Mouse (Mus musculus) heart, embryonic 14.5 days (tissue): Measurements from ENCODE around the gene Trem2. TPM values are rescaled to one million over a fixed set of nuclear protein-coding genes. Genes with fewer than 3 reads are reported as not detected.
"Not testable (repeated sequence)": the region's sequence is repeated elsewhere in the genome, so short reads cannot be mapped to it uniquely, and the experiment has no call there.

Source experiments
- ATAC-seq: fragments of 200-750 bp; cut with Nextera tagmentation; 2 replicates; pipeline ENCODE4 v1.8.0; 2017; ENCODE audit warnings: low read depth, moderate TSS enrichment; ENCODE audit not compliant: insufficient number of reproducible peaks, insufficient read depth, low FRiP score
- H3K27ac ChIP-seq, 2 experiments: fragments of 200-500 bp in 1 of 2; fragments of 300-500 bp in 1 of 2; sonication (generic) in 1 of 2; replicated peaks in 1 of 2; 2 replicates each; pipeline ENCODE4 v1.5.1; 2012 to 2014; ENCODE audit warnings: low read depth in 2 of 2, low read length in 2 of 2, control low read depth in 1 of 2, mild to moderate bottlenecking in 1 of 2, mixed read lengths in 1 of 2; ENCODE audit not compliant: control insufficient read depth in 1 of 2, insufficient read depth in 1 of 2
- H3K27me3 ChIP-seq: fragments of 300-500 bp; sonication (generic); 2 replicates; pipeline ENCODE4 v1.6.1; 2014; ENCODE audit warnings: mild to moderate bottlenecking, low read length, control low read depth; ENCODE audit not compliant: control insufficient read depth, insufficient read depth
- H3K36me3 ChIP-seq: fragments of 300-500 bp; sonication (generic); 2 replicates; pipeline ENCODE4 v1.6.1; 2014; ENCODE audit warnings: mild to moderate bottlenecking, control low read depth, low read length, mixed read lengths; ENCODE audit not compliant: control insufficient read depth, insufficient read depth
- H3K4me1 ChIP-seq, 2 experiments: fragments of 200-500 bp in 1 of 2; fragments of 300-500 bp in 1 of 2; sonication (generic) in 1 of 2; 2 replicates each; pipeline ENCODE4 v1.6.1; 2012 to 2014; ENCODE audit warnings: low read length in 2 of 2, control low read depth in 1 of 2, mixed read lengths in 1 of 2; ENCODE audit not compliant: control insufficient read depth in 2 of 2, insufficient read depth in 2 of 2
- H3K4me2 ChIP-seq: fragments of 300-500 bp; sonication (generic); 2 replicates; pipeline ENCODE4 v1.6.1; 2014; ENCODE audit warnings: mild to moderate bottlenecking, low read length
- H3K4me3 ChIP-seq, 2 experiments: fragments of 200-500 bp in 1 of 2; fragments of 300-500 bp in 1 of 2; sonication (generic) in 1 of 2; 2 replicates each; pipeline ENCODE4 v1.5.1; 2012 to 2014; ENCODE audit warnings: low read length in 2 of 2, mild to moderate bottlenecking in 2 of 2, control low read depth in 1 of 2, low read depth in 1 of 2, moderate library complexity in 1 of 2; ENCODE audit not compliant: control insufficient read depth in 1 of 2, insufficient read depth in 1 of 2
- H3K9ac ChIP-seq: fragments of 300-500 bp; sonication (generic); 2 replicates; pipeline ENCODE4 v1.6.1; 2014; ENCODE audit warnings: mild to moderate bottlenecking, low read length
- H3K9me3 ChIP-seq: fragments of 300-500 bp; sonication (generic); 2 replicates; pipeline ENCODE4 v1.6.1; 2016; ENCODE audit warnings: low read length, control low read depth; ENCODE audit not compliant: control insufficient read depth
- WGBS: fragments of 180-500 bp; shearing (Covaris S2); extraction: QIAGEN DNeasy Blood & Tissue Kit; methylation state at CpG from one replicate; pipeline ENCODE4 v1.1.7; 2014; 5-methylcytosine and 5-hydroxymethylcytosine counted together
- polyA plus RNA-seq: library from polyadenylated mRNA; unstranded; fragments of >200 nt; fragmentation: Nextera tagmentation; extraction: Ambion mirVana; gene quantifications from 2 replicates; pipeline ENCODE4 v1.2.1, GENCODE M21; 2014

Gene Trem2
- polyA plus RNA-seq, 1 experiment from 2014 or later: 3.4 TPM

DNA sequence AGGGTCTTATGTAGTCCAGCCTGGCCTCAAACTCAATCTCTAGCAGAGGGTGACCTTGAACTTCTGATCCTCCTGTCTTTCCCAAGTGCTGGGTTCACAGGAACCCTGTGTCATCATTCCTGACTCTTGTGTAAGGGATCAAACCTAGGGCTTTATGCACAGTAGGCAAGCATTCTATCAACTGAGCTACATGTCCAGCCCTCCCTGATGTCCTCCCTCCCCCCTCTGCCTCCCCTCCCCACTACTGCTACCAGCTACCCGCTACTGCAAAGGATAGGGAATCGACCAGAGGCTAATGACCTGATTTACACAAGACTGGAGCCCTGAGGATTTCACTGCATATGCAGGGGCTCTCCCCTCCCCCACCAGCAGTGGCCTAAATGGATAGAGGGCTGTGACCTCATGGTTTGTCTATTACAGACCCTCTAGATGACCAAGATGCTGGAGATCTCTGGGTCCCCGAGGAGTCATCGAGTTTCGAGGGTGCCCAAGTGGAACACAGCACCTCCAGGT, 4.5 kb downstream of the Trem2 start:
- H3K36me3 ChIP-seq: no peaks in the 10 kb centered on the region
- H3K9me3 ChIP-seq: no peaks in the 10 kb centered on the region
- no peaks in the 10 kb centered on the region for H3K4me1 ChIP-seq
- H3K4me3 ChIP-seq: no peak overlapping the region
- no peak overlapping the region for H3K9ac ChIP-seq
- no peak overlapping the region for H3K4me2 ChIP-seq
- WGBS: 74% methylated on average over 5 of the region's 5 CpGs
- no peak overlapping the region for H3K27ac ChIP-seq
- no peaks in the 10 kb centered on the region for H3K27me3 ChIP-seq
- no peak for ATAC-seq

DNA sequence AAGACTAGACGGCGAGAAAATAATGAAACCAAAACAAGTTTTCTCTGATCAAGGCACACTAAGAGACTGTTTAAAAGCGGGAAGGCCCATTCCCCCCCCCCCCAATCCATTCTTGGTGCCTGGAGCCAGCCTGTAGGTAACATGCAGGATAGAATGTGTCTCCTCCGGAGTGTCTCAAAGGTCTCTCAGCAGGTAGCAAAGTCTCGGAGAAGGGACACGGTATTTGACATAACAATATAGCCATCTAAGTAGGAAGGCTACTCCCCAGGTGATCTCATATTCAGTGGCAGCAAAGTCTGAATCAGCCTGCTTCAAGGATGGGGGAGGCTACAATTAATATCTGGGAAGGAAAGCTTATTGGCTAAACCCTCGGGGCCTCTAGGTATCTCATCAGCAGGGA, 6.8 kb downstream of the Trem2 start:
- H3K9ac ChIP-seq, H3K4me1 ChIP-seq, ATAC-seq, H3K9me3 ChIP-seq, H3K36me3 ChIP-seq, H3K4me2 ChIP-seq, H3K4me3 ChIP-seq, H3K27ac ChIP-seq, H3K27me3 ChIP-seq: not testable (repeated sequence)
- 71% methylated on average over 7 of the region's 7 CpGs for WGBS

DNA sequence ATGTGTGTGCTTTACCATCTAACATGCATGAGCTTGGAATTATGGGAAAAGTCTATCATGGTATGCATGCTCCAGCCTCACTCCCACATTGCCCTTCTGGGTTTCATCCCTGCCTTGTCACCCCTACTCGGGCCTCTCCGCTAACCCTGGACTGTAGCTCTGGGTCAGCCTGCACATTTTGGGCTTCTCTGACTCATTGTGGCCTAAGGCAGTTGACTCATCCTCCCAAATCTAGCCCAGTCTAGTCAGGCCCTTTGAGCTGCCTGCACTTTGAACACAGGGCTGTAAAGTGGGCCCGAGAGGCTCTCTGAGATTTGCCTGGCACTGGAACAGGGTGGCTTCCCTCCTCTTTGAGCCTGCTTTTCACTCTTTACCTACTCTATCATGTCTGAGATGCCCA, 9.6 kb downstream of the Trem2 start:
- H3K9me3 ChIP-seq: no peaks in the 10 kb centered on the region
- no peak overlapping the region for H3K4me2 ChIP-seq
- H3K27me3 ChIP-seq: no peaks in the 10 kb centered on the region
- H3K36me3 ChIP-seq: no peaks in the 10 kb centered on the region
- no peak overlapping the region for H3K4me3 ChIP-seq
- ATAC-seq: no peak
- 0 out of 4 replicates have a peak, but pooled peaks cover 0 to 5% of the 10 kb centered on the region in 2 experiments for H3K4me1 ChIP-seq
- no peak overlapping the region for H3K27ac ChIP-seq
- H3K9ac ChIP-seq: no peak overlapping the region
- WGBS: 77% methylated on average over 3 of the region's 3 CpGs

DNA sequence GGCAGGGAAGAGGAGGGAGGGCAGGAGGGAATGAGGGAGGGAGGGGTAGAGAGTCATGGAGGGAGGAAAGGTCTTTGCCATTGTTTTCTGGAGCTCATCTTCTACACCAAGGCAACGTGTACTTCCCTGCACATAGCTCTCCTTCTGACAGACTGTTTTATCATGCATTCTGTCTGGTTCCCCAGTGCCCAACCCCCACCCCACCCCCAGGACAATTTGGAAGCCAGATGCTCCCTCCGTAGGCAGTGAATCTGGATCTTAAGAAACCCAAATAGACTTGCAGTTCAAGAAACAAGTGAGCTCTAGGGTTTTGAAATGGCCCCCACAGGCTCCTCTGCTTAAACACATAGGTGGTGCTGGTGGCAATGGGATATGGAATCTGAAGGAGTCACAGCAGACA, 11.7 kb downstream of the Trem2 start:
- Histone ChIP-seq H3K4me1 (peaks cover 11 to 22% of the 10 kb centered on the region in 2 experiments), H3K9ac (no peak overlapping the region), H3K27ac (no peak overlapping the region), H3K27me3 (no peaks in the 10 kb centered on the region), H3K36me3 (no peaks in the 10 kb centered on the region), H3K4me3 (no peak overlapping the region), H3K4me2 (no peak overlapping the region), H3K9me3 (no peaks in the 10 kb centered on the region)
- no peak for ATAC-seq
- 56% methylated on average over 2 of the region's 2 CpGs for whole genome bisulfite sequencing

DNA sequence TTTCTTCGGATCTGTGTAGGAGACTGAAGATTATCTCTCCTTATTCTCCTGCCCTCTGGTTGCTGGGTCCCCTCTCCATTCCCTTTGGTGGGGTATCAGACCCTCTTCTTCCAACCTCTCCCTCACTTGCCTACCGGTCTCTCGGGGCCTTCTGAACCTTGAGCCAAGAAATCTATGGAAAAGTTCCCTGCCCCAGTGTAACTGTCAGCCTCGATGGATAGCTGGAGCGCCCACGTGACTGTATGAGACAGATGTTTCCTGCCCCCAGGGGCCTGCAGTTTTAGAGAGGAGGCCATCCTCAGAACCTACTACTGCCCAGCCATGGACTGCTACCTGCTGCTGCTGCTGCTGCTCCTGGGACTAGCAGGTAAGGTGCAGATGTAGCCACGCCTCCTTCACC, 13.4 kb downstream of the Trem2 start, which contains the start of gene Treml1:
TSS of gene Treml1 (plus strand) at position 301 of the 400 bp plus-strand sequence.
- Histone ChIP-seq H3K27ac (no peak within 1 kb of the TSS), H3K36me3 (no peaks in the 10 kb centered on the region), H3K9ac (no peak within 1 kb of the TSS), H3K27me3 (no peaks in the 10 kb centered on the region), H3K4me3 (no peak within 1 kb of the TSS), H3K4me2 (no peak within 1 kb of the TSS), H3K4me1 (peaks cover 20 to 32% of the 10 kb centered on the region in 2 experiments), H3K9me3 (no peaks in the 10 kb centered on the region)
- no peak for ATAC-seq
- 78% methylated on average over 7 of the region's 7 CpGs for WGBS

DNA sequence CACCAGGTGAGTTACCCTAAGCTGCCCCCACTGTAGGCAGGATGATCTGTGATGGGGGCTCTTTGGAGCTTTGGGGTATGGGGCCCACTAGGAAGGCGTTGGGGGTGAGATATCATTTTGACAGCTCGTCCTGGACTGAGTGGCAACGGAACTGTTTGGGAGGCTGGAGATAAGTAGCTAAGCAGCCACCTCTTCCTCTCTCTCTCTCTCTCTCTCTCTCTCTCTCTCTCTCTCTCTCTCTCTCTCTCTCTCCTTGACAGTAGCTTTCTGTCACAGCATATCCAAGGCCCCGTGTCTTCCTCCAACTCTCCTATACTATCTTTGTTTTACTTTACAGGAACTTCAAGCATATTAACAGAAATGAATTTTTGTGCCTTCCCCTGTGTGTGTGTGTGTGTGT, 14.3 kb downstream of the Trem2 start:
- 10% methylated on average over 4 of the region's 4 CpGs for WGBS
- no peak overlapping the region for H3K4me2 ChIP-seq
- no peak overlapping the region for H3K9ac ChIP-seq
- no peaks in the 10 kb centered on the region for H3K36me3 ChIP-seq
- H3K27ac ChIP-seq: no peak overlapping the region
- H3K4me3 ChIP-seq: no peak overlapping the region
- no peaks in the 10 kb centered on the region for H3K27me3 ChIP-seq
- peaks cover 21 to 32% of the 10 kb centered on the region in 2 experiments for H3K4me1 ChIP-seq
- no peak for ATAC-seq
- H3K9me3 ChIP-seq: no peaks in the 10 kb centered on the region

DNA sequence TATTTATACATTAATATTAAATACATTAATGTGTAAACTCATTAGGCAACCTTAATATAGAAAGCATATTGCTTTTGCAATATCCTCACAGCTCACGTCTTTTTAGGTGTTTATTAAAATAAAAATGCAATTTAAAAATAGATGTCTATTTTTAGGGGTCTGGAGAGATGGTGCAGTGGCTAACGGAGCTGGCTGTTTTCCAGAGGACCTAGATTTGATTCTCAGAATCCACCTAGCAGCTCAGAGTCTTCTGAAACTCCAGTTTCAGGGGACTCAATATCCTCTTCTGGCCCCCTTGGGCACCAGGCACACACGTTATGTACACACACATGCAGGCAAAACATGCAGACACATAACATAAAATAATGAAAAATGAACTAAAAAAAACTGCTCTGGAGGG, 16.1 kb downstream of the Trem2 start:
- no peak for ATAC-seq
- peak overlapping the region; percentile 68 to 78 for H3K27ac ChIP-seq
- no peaks in the 10 kb centered on the region for H3K27me3 ChIP-seq
- no peak overlapping the region for H3K4me3 ChIP-seq
- H3K36me3 ChIP-seq: no peaks in the 10 kb centered on the region
- 26% methylated on average over 3 of the region's 3 CpGs for WGBS
- H3K4me2 ChIP-seq: peak overlapping the region; percentile 44
- H3K4me1 ChIP-seq: peaks cover 24 to 32% of the 10 kb centered on the region in 2 experiments
- H3K9me3 ChIP-seq: no peaks in the 10 kb centered on the region
- no peak overlapping the region for H3K9ac ChIP-seq

DNA sequence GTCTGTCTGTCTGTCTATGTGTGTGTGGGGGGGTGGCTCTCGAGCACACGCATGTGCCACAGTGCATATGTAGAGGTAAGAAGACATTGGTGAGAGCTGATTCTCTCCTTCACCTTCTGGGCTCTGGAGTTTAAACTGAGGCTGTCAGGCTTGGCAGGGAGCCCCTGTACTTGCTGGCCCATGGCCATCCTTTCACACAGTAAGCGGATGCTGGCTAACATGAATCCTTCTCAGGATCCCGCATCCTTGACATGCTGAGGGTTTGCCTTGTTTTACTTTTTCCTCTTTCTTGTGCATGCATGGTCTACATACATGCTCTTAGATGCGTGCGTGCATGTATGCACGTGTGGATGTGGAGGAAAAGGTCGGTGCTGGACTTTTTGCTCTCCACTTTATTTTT, 16.8 kb downstream of the Trem2 start:
- Histone ChIP-seq H3K4me3 (no peak overlapping the region), H3K4me2 (peak overlapping the region; percentile 44), H3K9me3 (no peaks in the 10 kb centered on the region), H3K36me3 (no peaks in the 10 kb centered on the region), H3K27ac (peak overlapping the region; percentile 68 to 78), H3K9ac (no peak overlapping the region), H3K4me1 (peaks cover 24 to 32% of the 10 kb centered on the region in 2 experiments), H3K27me3 (no peaks in the 10 kb centered on the region)
- no peak for ATAC-seq
- 59% methylated on average over 8 of the region's 8 CpGs for WGBS
